Comparison of ENCODE assay signal across 19 mouse cellular contexts in genomic region chr11:70115901-70116300, GRCm38 (mm10). TPM values are rescaled to one million over a fixed set of nuclear protein-coding genes. Genes with fewer than 3 reads are reported as not detected.
"Had no signal": no experiment of that assay in that cellular context is flagged by ENCODE, and none has a peak within 500 bp of the region (broad histone marks: within the 10 kb centered on the region; RNA-seq: fewer than 3 reads in every experiment).

No protein-coding gene starts in this region.

- DNase-seq: cerebellum, adult 8-10 months; cerebellum, adult 9-10 months; cerebellum, adult 9-11 months; cerebellum, postnatal 10 days; cerebellum, postnatal 14 days; cerebellum, postnatal 25 days; cerebellum, postnatal 36 days; embryo, embryonic 11 days; forebrain, postnatal 0 days; gastrocnemius, adult 2 months; gastrocnemius, postnatal 10 days; gastrocnemius, postnatal 14 days; gastrocnemius, postnatal 25 days; gastrocnemius, postnatal 36 days; heart, adult 18-20 months; heart, adult 2 months had no signal

RNA-seq across cellular contexts. Expression of gene Asgr2, which starts 23.5 kb away (rescaled TPM):
- total RNA-seq: common myeloid progenitor, adult 5-6 weeks; forebrain, postnatal 0 days; gastrocnemius, adult 8-10 months; gastrocnemius, postnatal 14 days; gastrocnemius, postnatal 25 days; gastrocnemius, postnatal 36 days; granulocyte monocyte progenitor cell, adult 5-6 weeks had no signal
